Mouse (Mus musculus) forebrain, postnatal 0 days (tissue): ENCODE results near the gene Nedd4. TPM values are rescaled to one million over a fixed set of nuclear protein-coding genes. Genes with fewer than 3 reads are reported as not detected.
"Not testable (repeated sequence)": the region's sequence is repeated elsewhere in the genome, so short reads cannot be mapped to it uniquely, and the experiment has no call there.

ENCODE experiments used
- ATAC-seq: fragments of 200-750 bp; cut with Nextera tagmentation; 2 replicates; pipeline ENCODE4 v1.8.0; 2017; ENCODE audit warnings: mild to moderate bottlenecking, moderate library complexity
- DNase-seq: peaks from one replicate; pipeline ENCODE4 v3.0.0-alpha.2; 2015
- H3K27ac ChIP-seq: fragments of 300-500 bp; sonication (generic); 2 replicates; pipeline ENCODE4 v1.5.1; 2014; ENCODE audit warnings: low read depth, mild to moderate bottlenecking, antibody characterized with exemption, low read length, moderate library complexity, mixed read lengths
- H3K27me3 ChIP-seq: fragments of 300-500 bp; sonication (generic); 2 replicates; pipeline ENCODE4 v1.6.1; 2014; ENCODE audit warnings: mild to moderate bottlenecking, low read length, mixed read lengths; ENCODE audit not compliant: insufficient read depth
- H3K36me3 ChIP-seq: fragments of 300-500 bp; sonication (generic); 2 replicates; pipeline ENCODE4 v1.6.1; 2014; ENCODE audit warnings: mild to moderate bottlenecking, moderate library complexity; ENCODE audit not compliant: insufficient read depth
- H3K4me1 ChIP-seq: fragments of 300-500 bp; sonication (generic); 2 replicates; pipeline ENCODE4 v1.6.1; 2014; ENCODE audit warnings: antibody characterized with exemption; ENCODE audit not compliant: insufficient read depth
- H3K4me2 ChIP-seq: fragments of 300-500 bp; sonication (generic); 2 replicates; pipeline ENCODE4 v1.6.1; 2014; ENCODE audit warnings: low read depth, mild to moderate bottlenecking, moderate library complexity
- H3K4me3 ChIP-seq: fragments of 300-500 bp; sonication (generic); 2 replicates; pipeline ENCODE4 v1.5.1; 2014; ENCODE audit warnings: low read depth, low read length, mixed read lengths
- H3K9ac ChIP-seq: fragments of 300-500 bp; sonication (generic); 2 replicates; pipeline ENCODE4 v1.6.1; 2014; ENCODE audit warnings: mild to moderate bottlenecking
- H3K9me3 ChIP-seq: fragments of 300-500 bp; sonication (generic); 2 replicates; pipeline ENCODE4 v1.6.1; 2016; ENCODE audit warnings: low read length
- CTCF ChIP-seq: sonication (generic); IDR thresholded peaks from 2 replicates; pipeline ENCODE4 v1.5.1; 2016; ENCODE audit warnings: antibody characterized with exemption, control low read depth, low read depth
- WGBS: fragments of 180-500 bp; shearing (Covaris S2); extraction: QIAGEN DNeasy Blood & Tissue Kit; methylation state at CpG from one replicate; pipeline ENCODE4 v1.1.7; 2014; 5-methylcytosine and 5-hydroxymethylcytosine counted together
- polyA plus RNA-seq: library from polyadenylated mRNA; unstranded; fragments of >200 nt; fragmentation: Nextera tagmentation; extraction: Ambion mirVana; gene quantifications from 2 replicates; pipeline ENCODE4 v1.2.1, GENCODE M21; 2015
- total RNA-seq: library from RNA; depleted of rRNA; stranded (reverse); fragments of >200 nt; gene quantifications from 2 replicates; pipeline ENCODE4 v1.2.3, GENCODE M21; 2014

The Nedd4 gene
- total and polyA plus RNA-seq, 2 experiments from 2014 or later: 278 to 472 TPM

DNA sequence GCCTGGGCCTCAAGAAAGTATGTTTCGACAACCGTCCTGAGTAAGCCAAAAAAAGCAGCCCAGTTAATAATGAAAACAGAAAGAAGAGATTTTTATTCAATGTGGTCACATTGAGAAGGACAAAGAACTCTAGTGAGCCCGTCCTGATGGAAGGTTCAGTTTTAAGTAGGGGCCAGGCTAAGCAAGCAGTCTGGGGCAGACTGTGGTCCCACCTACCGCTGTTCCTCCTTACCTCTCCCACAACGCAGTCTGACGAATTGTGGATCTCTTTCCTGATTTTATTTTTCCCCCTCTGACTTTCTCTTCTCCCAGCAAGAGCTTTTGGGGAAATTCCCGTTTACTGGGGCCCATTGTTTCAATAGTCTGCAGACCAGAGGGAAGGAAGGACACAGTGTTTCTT lies 21.5 kb upstream of the Nedd4 start:
- no peak for TF ChIP-seq CTCF
- peak overlapping the region; percentile 50; the same call in 1 of the 2 replicates for H3K4me2 ChIP-seq
- no peaks in the 10 kb centered on the region for H3K27me3 ChIP-seq
- H3K4me3 ChIP-seq: no peak overlapping the region
- H3K9ac ChIP-seq: 0 out of 2 replicates have a peak overlapping the region, but pooled peaks have one; percentile 15
- no peak for DNase-seq
- no peaks in the 10 kb centered on the region for H3K36me3 ChIP-seq
- H3K4me1 ChIP-seq: peaks cover 10% of the 10 kb centered on the region; the same call in 1 of the 2 replicates
- 8% methylated on average over 7 of the region's 7 CpGs for WGBS
- no peak for ATAC-seq
- no peaks in the 10 kb centered on the region for H3K9me3 ChIP-seq
- H3K27ac ChIP-seq: peak overlapping the region; percentile 86

DNA sequence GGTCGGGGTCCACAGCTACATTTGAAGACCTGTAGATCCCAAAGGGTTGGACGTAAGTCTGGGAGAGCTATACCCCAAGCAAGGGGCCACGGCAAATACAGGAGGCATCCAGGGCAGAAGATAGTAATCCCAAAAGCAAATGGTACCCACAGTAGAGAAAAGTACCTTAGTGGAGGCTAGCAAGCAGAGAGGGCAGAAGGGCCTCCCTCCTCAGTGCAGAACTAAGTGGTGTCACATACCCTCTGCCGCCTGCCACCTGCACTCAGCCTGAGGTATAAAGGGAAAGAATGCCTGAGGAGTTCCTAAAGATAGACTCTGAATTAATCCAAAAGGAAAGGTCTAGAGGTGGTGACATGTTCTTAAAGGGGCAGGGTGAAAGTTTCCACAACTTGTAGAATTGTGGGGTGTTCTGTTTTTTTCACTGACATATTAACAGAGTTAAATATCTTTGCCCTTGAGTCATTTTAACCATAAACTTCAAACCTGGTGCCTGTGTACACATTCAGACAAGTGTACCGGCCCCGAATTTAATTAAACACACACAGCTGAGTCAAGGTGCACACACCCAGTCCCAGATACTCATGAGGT lies 21.0 kb upstream of the Nedd4 start:
- H3K9me3 ChIP-seq: no peaks in the 10 kb centered on the region
- no peak overlapping the region for H3K9ac ChIP-seq
- WGBS: 55% methylated on average over 6 of the region's 6 CpGs
- TF ChIP-seq CTCF: no peak
- H3K27me3 ChIP-seq: no peaks in the 10 kb centered on the region
- H3K36me3 ChIP-seq: no peaks in the 10 kb centered on the region
- H3K4me3 ChIP-seq: no peak overlapping the region
- H3K4me1 ChIP-seq: peaks cover 10% of the 10 kb centered on the region; the same call in 1 of the 2 replicates
- no peak for ATAC-seq
- DNase-seq: no peak
- peak overlapping the region; percentile 86 for H3K27ac ChIP-seq
- H3K4me2 ChIP-seq: no peak overlapping the region

GRCm38 (mm10) chr9:72642756-72643447 lies 19.2 kb upstream of the Nedd4 start:
- not testable (repeated sequence) for H3K27me3 ChIP-seq, H3K4me2 ChIP-seq, ATAC-seq, DNase-seq, H3K9ac ChIP-seq, H3K36me3 ChIP-seq, H3K9me3 ChIP-seq, H3K27ac ChIP-seq, H3K4me3 ChIP-seq
- WGBS: 87% methylated on average over 4 of the region's 4 CpGs
- H3K4me1 ChIP-seq: peaks cover 10% of the 10 kb centered on the region; the same call in 1 of the 2 replicates

- H3K4me3 ChIP-seq: no peak overlapping the region
- no peak overlapping the region for H3K4me2 ChIP-seq
- peaks cover 10% of the 10 kb centered on the region; the same call in 1 of the 2 replicates for H3K4me1 ChIP-seq
- 0 out of 2 replicates have a peak overlapping the region, but pooled peaks have one; percentile 29 for H3K27ac ChIP-seq
- no peak for ATAC-seq
- H3K27me3 ChIP-seq: no peaks in the 10 kb centered on the region
- 87% methylated on average over 6 of the region's 6 CpGs for WGBS
- DNase-seq: no peak
- no peaks in the 10 kb centered on the region for H3K36me3 ChIP-seq
- H3K9me3 ChIP-seq: no peaks in the 10 kb centered on the region
- TF ChIP-seq CTCF: no peak
- H3K9ac ChIP-seq: no peak overlapping the region
Observed at GRCm38 (mm10) chr9:72643651-72644417, 18.3 kb upstream of the Nedd4 start.

- Histone ChIP-seq H3K9me3 (no peaks in the 10 kb centered on the region), H3K27ac (peak overlapping the region; percentile 29; the same call in 1 of the 2 replicates), H3K9ac (no peak overlapping the region), H3K4me3 (no peak overlapping the region), H3K4me1 (peaks cover 10% of the 10 kb centered on the region; the same call in 1 of the 2 replicates), H3K4me2 (no peak overlapping the region), H3K36me3 (no peaks in the 10 kb centered on the region), H3K27me3 (no peaks in the 10 kb centered on the region)
- TF ChIP-seq CTCF: no peak
- no peak for DNase-seq
- no peak for ATAC-seq
- WGBS: 20% methylated on average over 6 of the region's 6 CpGs
Observed at GRCm38 (mm10) chr9:72644418-72645110, 17.6 kb upstream of the Nedd4 start.

DNA sequence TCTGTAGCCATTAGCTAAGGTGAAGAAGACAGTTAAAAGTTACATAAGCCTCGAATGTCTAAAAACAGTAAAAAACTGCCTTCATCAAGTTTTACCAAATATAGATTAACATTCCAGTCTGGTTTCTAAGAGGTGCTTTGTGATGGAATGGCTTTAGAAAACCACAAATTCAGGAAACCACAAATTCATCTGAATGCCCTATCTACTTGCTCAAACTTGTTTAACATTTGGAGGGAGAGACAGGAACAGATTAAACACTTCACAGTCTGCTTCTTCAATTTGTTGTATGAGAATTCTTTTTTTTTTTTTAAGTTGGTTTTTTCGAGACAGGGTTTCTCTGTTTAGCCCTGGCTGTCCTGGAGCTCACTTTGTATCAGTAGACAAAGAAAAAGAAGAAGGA lies 12.4 kb upstream of the Nedd4 start:
- no peak for ATAC-seq
- no peak for TF ChIP-seq CTCF
- H3K36me3 ChIP-seq: no peaks in the 10 kb centered on the region
- H3K4me2 ChIP-seq: no peak overlapping the region
- H3K9me3 ChIP-seq: no peaks in the 10 kb centered on the region
- no peak overlapping the region for H3K9ac ChIP-seq
- no peak overlapping the region for H3K27ac ChIP-seq
- 66% methylated on average over 2 of the region's 2 CpGs for WGBS
- no peak overlapping the region for H3K4me3 ChIP-seq
- no peaks in the 10 kb centered on the region for H3K27me3 ChIP-seq
- no peak for DNase-seq
- no peaks in the 10 kb centered on the region for H3K4me1 ChIP-seq
